Mouse (Mus musculus): Measurements from ENCODE around the gene Slc9a7.

- TF ChIP-seq CTCF (IDR thresholded peaks at IDR 0.05; ENCODE audit: control insufficient read depth, insufficient read depth, insufficient replicate concordance, low read depth, low read length), result no peak
- TF ChIP-seq POLR2A (IDR thresholded peaks at IDR 0.05; ENCODE audit: control insufficient read depth, low read depth, low read length), result no peak
Measured at GRCm38 (mm10) chrX:20271980-20272379, 19.6 kb downstream of the Slc9a7 start.
